Mouse (Mus musculus): ENCODE data around the gene Pif1. TPM values are rescaled to one million over a fixed set of nuclear protein-coding genes. Genes with fewer than 3 reads are reported as not detected.

The Pif1 gene
- polyA plus RNA-seq, 1 experiment: 10.8 TPM

- Histone ChIP-seq H3K79me3 (ENCODE audit: low read depth) (no peaks in the 10 kb centered on the region), H3ac (ENCODE audit: control insufficient read depth, insufficient read length, low read depth) (no peak overlapping the region), H3K27me3 (ENCODE audit: control insufficient read depth, insufficient read depth, insufficient read length) (no peaks in the 10 kb centered on the region), H3K79me2 (ENCODE audit: control insufficient read depth, insufficient read depth) (no peaks in the 10 kb centered on the region), H3K36me3 (ENCODE audit: control insufficient read depth, insufficient read depth) (peaks cover 7% of the 10 kb centered on the region), H3K4me3 (ENCODE audit: insufficient read depth, poor library complexity, severe bottlenecking) (no peak overlapping the region)
- TF ChIP-seq MYOD1 (IDR thresholded peaks at IDR 0.05; ENCODE audit: control insufficient read depth, insufficient read length, low read depth): no peak
- TF ChIP-seq FOSL1 (IDR thresholded peaks at IDR 0.05; ENCODE audit: insufficient read depth, low read length, poor library complexity, severe bottlenecking): no peak
- TF ChIP-seq MYOG (IDR thresholded peaks at IDR 0.05; ENCODE audit: control insufficient read depth, extremely low read depth, insufficient read length): no peak
- TF ChIP-seq CTCF (IDR thresholded peaks at IDR 0.05; ENCODE audit: control insufficient read depth, insufficient read depth, insufficient read length): no peak
- TF ChIP-seq CEBPB (IDR thresholded peaks at IDR 0.05; ENCODE audit: low read depth): no peak
- no peak for TF ChIP-seq USF1 (IDR thresholded peaks at IDR 0.05; ENCODE audit: low read depth)
- no peak for TF ChIP-seq MAX (IDR thresholded peaks at IDR 0.05)
Measured at GRCm38 (mm10) chr9:65549139-65549538, 37.8 kb upstream of the Pif1 start.

- Histone ChIP-seq H3K27me3 (ENCODE audit: control insufficient read depth, insufficient read depth, insufficient read length) (no peaks in the 10 kb centered on the region), H3K79me3 (ENCODE audit: low read depth) (no peaks in the 10 kb centered on the region), H3ac (ENCODE audit: control insufficient read depth, insufficient read length, low read depth) (no peak overlapping the region), H3K79me2 (ENCODE audit: control insufficient read depth, insufficient read depth) (no peaks in the 10 kb centered on the region), H3K36me3 (ENCODE audit: control insufficient read depth, insufficient read depth) (peaks cover 9% of the 10 kb centered on the region), H3K4me3 (ENCODE audit: insufficient read depth, poor library complexity, severe bottlenecking) (no peak overlapping the region)
- TF ChIP-seq FOSL1 (IDR thresholded peaks at IDR 0.05; ENCODE audit: insufficient read depth, low read length, poor library complexity, severe bottlenecking): no peak
- peak; percentile 17 for TF ChIP-seq MAX (IDR thresholded peaks at IDR 0.05)
Measured at GRCm38 (mm10) chr9:65549643-65550042, 37.3 kb upstream of the Pif1 start.

GRCm38 (mm10) chr9:65550079-65550831, 36.7 kb upstream of the Pif1 start:
- no peak overlapping the region for H3K4me3 ChIP-seq (ENCODE audit: insufficient read depth, poor library complexity, severe bottlenecking)
- H3ac ChIP-seq (ENCODE audit: control insufficient read depth, insufficient read length, low read depth): peak overlapping the region; percentile 67
- TF ChIP-seq USF1 (IDR thresholded peaks at IDR 0.05; ENCODE audit: low read depth) (no peak), FOSL1 (IDR thresholded peaks at IDR 0.05; ENCODE audit: insufficient read depth, low read length, poor library complexity, severe bottlenecking) (no peak), MYOD1 (IDR thresholded peaks at IDR 0.05; ENCODE audit: control insufficient read depth, insufficient read length, low read depth) (no peak)
- no peaks in the 10 kb centered on the region for H3K79me2 ChIP-seq (ENCODE audit: control insufficient read depth, insufficient read depth)
- H3K36me3 ChIP-seq (ENCODE audit: control insufficient read depth, insufficient read depth): peaks cover 12% of the 10 kb centered on the region
- H3K79me3 ChIP-seq (ENCODE audit: low read depth): no peaks in the 10 kb centered on the region
- no peaks in the 10 kb centered on the region for H3K27me3 ChIP-seq (ENCODE audit: control insufficient read depth, insufficient read depth, insufficient read length)

DNA sequence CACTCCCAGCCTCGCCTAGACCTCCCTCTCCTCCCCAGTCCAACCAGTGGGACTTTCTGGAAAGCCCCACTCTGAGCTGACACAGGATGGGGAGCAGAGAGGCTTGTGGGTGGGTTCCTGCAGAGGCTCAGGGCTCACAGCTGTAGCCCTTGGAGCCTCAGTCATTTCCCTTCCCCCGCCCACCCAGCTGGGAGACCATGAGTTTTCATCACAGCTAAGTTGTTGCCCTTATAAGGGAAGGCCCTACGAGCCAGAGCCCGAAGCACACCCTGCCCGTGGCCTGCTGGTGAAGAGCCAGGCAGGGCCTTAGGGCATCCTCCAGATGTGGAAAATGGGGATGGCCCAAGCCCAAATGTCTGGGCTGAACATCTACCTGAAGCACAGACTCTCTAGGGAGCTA, 35.9 kb upstream of the Pif1 start:
- H3K4me3 ChIP-seq (ENCODE audit: insufficient read depth, poor library complexity, severe bottlenecking): no peak overlapping the region
- H3K27me3 ChIP-seq (ENCODE audit: control insufficient read depth, insufficient read depth, insufficient read length): no peaks in the 10 kb centered on the region
- peak overlapping the region; percentile 67 for H3ac ChIP-seq (ENCODE audit: control insufficient read depth, insufficient read length, low read depth)
- H3K79me2 ChIP-seq (ENCODE audit: control insufficient read depth, insufficient read depth): no peaks in the 10 kb centered on the region
- TF ChIP-seq MYOD1 (IDR thresholded peaks at IDR 0.05; ENCODE audit: control insufficient read depth, insufficient read length, low read depth) (no peak), MYOG (IDR thresholded peaks at IDR 0.05; ENCODE audit: control insufficient read depth, extremely low read depth, insufficient read length) (no peak), FOSL1 (IDR thresholded peaks at IDR 0.05; ENCODE audit: insufficient read depth, low read length, poor library complexity, severe bottlenecking) (no peak), CTCF (IDR thresholded peaks at IDR 0.05; ENCODE audit: control insufficient read depth, insufficient read depth, insufficient read length) (no peak), CEBPB (IDR thresholded peaks at IDR 0.05; ENCODE audit: low read depth) (no peak), USF1 (IDR thresholded peaks at IDR 0.05; ENCODE audit: low read depth) (no peak), MAX (IDR thresholded peaks at IDR 0.05) (no peak)
- H3K79me3 ChIP-seq (ENCODE audit: low read depth): no peaks in the 10 kb centered on the region
- H3K36me3 ChIP-seq (ENCODE audit: control insufficient read depth, insufficient read depth): peaks cover 19% of the 10 kb centered on the region

- Histone ChIP-seq H3K79me3 (ENCODE audit: low read depth) (no peaks in the 10 kb centered on the region), H3K36me3 (ENCODE audit: control insufficient read depth, insufficient read depth) (peaks cover 31% of the 10 kb centered on the region), H3K27me3 (ENCODE audit: control insufficient read depth, insufficient read depth, insufficient read length) (no peaks in the 10 kb centered on the region), H3K79me2 (ENCODE audit: control insufficient read depth, insufficient read depth) (no peaks in the 10 kb centered on the region), H3K4me3 (ENCODE audit: insufficient read depth, poor library complexity, severe bottlenecking) (no peak overlapping the region), H3ac (ENCODE audit: control insufficient read depth, insufficient read length, low read depth) (no peak overlapping the region)
- TF ChIP-seq MYOG (IDR thresholded peaks at IDR 0.05; ENCODE audit: control insufficient read depth, extremely low read depth, insufficient read length) (no peak), MAX (IDR thresholded peaks at IDR 0.05) (no peak)
Measured at GRCm38 (mm10) chr9:65552141-65552540, 34.8 kb upstream of the Pif1 start.

DNA sequence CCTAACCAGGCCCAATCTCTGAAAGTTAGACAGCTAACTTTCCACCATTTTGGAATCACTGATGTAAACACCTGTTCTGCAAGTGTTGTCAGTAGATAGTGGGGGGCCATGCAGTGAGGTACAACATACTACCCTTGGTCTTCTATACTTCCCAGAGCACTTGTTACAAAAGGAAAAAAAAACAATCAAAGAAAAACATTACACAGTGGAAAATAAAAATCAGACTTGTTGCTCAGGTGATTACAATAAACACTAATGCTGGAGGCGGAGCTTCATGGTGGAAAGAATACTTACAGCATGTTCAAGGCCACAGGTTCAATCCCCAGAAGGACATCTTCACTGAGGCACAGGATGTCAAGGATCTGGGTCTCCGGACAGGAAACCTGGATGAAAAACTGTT, 34.2 kb upstream of the Pif1 start:
- Histone ChIP-seq H3K36me3 (ENCODE audit: control insufficient read depth, insufficient read depth) (peaks cover 32% of the 10 kb centered on the region), H3ac (ENCODE audit: control insufficient read depth, insufficient read length, low read depth) (no peak overlapping the region), H3K79me2 (ENCODE audit: control insufficient read depth, insufficient read depth) (no peaks in the 10 kb centered on the region), H3K27me3 (ENCODE audit: control insufficient read depth, insufficient read depth, insufficient read length) (no peaks in the 10 kb centered on the region), H3K79me3 (ENCODE audit: low read depth) (no peaks in the 10 kb centered on the region), H3K4me3 (ENCODE audit: insufficient read depth, poor library complexity, severe bottlenecking) (no peak overlapping the region)
- TF ChIP-seq CTCF (IDR thresholded peaks at IDR 0.05; ENCODE audit: control insufficient read depth, insufficient read depth, insufficient read length) (no peak), MYOD1 (IDR thresholded peaks at IDR 0.05; ENCODE audit: control insufficient read depth, insufficient read length, low read depth) (no peak), CEBPB (IDR thresholded peaks at IDR 0.05; ENCODE audit: low read depth) (no peak), MYOG (IDR thresholded peaks at IDR 0.05; ENCODE audit: control insufficient read depth, extremely low read depth, insufficient read length) (no peak), FOSL1 (IDR thresholded peaks at IDR 0.05; ENCODE audit: insufficient read depth, low read length, poor library complexity, severe bottlenecking) (no peak), MAX (IDR thresholded peaks at IDR 0.05) (no peak), USF1 (IDR thresholded peaks at IDR 0.05; ENCODE audit: low read depth) (no peak)

Data from C2C12 (cell line).